Mouse (Mus musculus) right cerebral cortex, postnatal 14 days (tissue): ENCODE data around the gene Tmub2.
A peak's percentile ranks its signal among the peaks of the same experiment; 100 is the strongest.

Source experiments
- DNase-seq: peaks from one replicate; pipeline ENCODE4 v3.0.0; 2022

Gene Tmub2

GRCm38 (mm10) chr11:102308979-102309378, 24.2 kb downstream of the Tmub2 start:
- DNase-seq: peak; percentile 95

DNA sequence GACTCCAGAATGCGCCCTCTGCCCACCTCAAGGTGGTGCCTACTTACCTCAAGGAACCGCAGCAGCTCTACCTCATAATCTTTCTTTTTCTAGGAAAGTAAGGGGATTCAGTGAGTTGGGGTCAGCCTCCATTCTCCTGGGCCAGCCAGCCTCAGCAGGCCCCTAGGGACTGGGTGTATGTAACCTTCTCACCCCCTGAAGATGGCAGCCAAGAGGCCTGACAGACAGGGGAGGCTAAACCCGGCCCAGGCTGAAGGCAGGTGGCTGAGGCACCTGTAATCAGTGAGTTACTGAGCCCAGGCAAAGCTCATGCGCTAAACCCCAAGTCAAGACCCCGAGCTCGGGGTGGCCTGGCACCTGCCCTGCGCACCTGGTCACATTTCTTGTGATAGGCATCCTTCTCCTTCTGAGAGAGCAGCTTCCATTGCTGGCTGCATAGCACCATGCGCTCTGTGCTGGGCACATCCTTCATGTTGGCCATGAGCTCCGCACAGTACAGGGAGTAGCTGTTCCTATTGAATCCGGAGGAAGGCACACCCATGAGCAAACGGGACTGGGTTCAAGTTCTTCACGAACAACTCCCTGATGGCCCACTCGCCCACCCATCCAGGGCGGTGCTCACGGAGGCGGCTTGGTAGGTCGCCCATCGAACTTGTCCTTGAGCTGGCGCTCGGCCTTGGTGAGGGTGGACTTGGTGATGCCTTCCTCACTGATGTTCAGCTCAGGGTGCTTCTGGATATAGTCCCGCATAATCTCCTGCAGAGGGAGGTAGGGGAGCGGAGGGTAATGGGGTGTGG, 25.3 kb downstream of the Tmub2 start:
- DNase-seq: no peak

- no peak for DNase-seq
Observed at GRCm38 (mm10) chr11:102310768-102311695, 26.3 kb downstream of the Tmub2 start.

DNA sequence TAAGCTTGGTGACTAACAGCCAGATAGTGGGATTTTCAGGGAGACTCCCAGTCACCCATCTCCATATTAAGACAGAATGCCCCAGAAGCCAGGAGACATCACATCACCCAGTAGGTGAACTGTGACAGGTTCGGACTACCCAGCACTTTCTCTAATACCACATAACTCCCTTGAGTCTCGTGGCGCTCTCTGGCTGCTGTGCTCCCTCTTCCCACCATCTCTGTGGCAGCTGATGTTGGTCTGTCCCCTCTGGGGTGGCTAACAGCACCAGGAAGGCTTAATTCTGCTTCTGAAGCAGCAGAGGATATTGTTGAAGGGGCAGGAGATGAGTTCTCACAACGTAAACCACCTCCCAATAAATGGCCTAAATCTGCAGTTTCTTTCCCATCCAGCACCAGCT, 27.2 kb downstream of the Tmub2 start:
- DNase-seq: no peak

- DNase-seq: no peak
Observed at GRCm38 (mm10) chr11:102312586-102312985, 27.9 kb downstream of the Tmub2 start.

- DNase-seq: no peak
Observed at GRCm38 (mm10) chr11:102314321-102314720, 29.6 kb downstream of the Tmub2 start.

GRCm38 (mm10) chr11:102315690-102316571, 31.2 kb downstream of the Tmub2 start:
- DNase-seq: peak; percentile 31

GRCm38 (mm10) chr11:102316572-102317297, 32.0 kb downstream of the Tmub2 start:
- DNase-seq: peak; percentile 86

DNA sequence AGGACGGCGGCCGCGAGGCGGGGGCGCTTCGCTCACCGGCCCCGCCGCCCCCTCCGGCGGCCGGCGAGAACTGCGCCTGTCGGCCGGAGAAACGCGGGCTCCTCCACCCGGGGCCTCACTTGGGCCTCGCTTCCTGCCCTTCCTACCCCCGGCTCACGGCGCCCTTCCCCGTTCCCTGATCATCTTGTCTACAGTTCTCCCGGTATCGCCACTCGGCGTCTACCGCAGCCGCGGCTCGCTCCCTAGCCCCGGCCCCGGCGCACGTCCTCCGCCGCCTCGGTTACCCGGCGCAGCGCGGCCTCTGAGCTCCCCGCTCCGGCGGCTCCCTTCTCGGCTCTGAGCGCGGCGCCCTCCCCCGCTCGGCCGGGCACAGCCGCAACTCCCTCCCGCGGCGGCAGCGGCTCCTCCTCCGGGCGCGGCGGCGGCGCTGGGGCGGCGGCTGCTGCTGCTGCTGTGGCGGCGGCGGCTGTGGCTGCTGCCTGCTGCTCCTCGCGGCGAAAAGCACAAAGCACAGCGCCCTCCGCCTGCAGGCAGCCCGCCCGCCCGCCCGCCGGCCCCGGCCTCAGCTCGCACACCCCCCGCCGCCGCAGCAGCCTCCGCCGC, 32.7 kb downstream of the Tmub2 start:
- DNase-seq: peak; percentile 63

GRCm38 (mm10) chr11:102317901-102318575, 33.3 kb downstream of the Tmub2 start:
- DNase-seq: peak; percentile 68

DNA sequence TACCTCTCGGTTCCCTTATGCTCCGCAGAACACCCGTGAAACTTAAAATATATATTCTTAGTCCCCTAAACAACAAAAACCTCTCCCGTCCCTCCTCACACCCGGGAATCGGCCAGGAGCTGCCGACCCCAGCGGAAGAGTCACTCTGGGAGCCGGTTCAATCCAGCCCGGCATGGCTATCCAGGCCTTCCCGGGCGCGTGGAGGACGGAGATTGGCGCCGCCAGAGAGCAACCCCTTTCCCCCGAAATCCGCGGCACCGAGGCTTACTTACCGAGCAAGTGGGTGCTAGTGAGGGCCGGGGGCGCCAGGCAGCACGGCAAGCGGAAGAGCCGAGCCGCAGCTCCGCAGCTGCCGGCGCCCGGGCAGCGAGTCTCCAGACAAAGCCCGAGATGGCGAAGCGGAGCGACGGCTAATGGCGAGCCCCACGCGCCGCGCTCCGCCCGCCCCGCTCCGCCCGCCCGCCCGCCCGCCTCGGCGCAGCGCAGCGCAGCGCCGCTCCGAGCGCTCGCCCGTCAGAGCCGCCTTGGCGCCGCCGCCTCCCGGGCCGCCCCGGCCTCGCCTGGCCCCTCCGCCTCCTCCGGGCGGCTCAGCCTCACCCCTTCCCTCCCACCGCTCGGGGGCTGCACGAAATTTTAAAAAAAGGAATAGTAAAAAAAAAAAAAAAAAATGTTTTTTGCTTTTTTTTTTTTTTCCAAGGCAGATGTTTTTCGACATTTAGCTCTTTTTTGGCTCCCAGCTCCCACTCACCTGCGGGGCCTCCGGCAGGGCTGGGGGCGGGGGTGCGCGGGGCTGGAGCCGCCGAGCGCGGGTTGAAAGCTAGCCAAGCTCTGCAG, 34.1 kb downstream of the Tmub2 start:
- peak; percentile 54 for DNase-seq

DNA sequence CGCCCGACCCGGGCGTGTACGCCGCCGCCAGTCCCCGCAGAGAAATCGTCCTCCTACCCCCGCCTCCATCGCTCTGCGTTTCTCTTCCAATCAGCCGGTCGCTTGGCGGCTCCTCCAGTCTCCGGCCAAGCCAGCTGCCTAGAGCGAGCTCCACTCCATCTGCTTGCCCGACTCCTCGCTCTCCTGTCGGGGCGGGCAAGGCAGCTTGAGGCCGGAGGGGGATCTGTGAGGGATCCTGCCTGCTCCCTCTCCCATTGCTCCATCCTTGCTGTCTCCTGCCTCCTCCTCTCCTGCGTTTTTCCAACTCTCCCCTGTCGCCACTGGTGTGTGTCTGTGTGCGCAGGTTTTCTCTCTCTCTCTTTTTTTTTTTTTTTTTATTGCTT, 34.7 kb downstream of the Tmub2 start, which contains the start of gene Ubtf:
Ubtf (minus strand) TSS at position 333 of the 383 bp plus-strand sequence.
- DNase-seq: peak; percentile 85

- peak; percentile 88 for DNase-seq
Observed at GRCm38 (mm10) chr11:102319941-102320685, 35.4 kb downstream of the Tmub2 start.

DNA sequence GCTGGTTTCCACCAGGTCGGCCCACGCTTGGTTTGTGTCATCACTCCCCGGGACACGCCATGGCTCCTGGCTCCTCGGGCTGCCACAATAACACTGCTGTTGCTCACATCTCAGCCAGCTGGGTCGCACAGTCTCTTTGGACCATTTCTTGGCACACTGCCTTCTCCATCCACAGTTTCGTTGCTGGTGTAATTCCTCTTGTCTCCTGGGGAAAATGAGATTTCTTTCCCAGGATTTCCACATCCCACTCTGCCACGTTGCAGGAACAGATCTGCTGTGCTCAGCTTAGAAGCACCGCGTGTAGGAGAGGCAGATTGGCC, 35.9 kb downstream of the Tmub2 start:
- peak; percentile 78 for DNase-seq

GRCm38 (mm10) chr11:102321931-102322330, 37.2 kb downstream of the Tmub2 start:
- DNase-seq: no peak

- DNase-seq: no peak
Observed at GRCm38 (mm10) chr11:102323516-102323915, 38.8 kb downstream of the Tmub2 start.

- DNase-seq: no peak
Observed at GRCm38 (mm10) chr11:102327250-102327649, 42.5 kb downstream of the Tmub2 start.

- no peak for DNase-seq
Observed at GRCm38 (mm10) chr11:102327839-102328238, 43.1 kb downstream of the Tmub2 start.

DNA sequence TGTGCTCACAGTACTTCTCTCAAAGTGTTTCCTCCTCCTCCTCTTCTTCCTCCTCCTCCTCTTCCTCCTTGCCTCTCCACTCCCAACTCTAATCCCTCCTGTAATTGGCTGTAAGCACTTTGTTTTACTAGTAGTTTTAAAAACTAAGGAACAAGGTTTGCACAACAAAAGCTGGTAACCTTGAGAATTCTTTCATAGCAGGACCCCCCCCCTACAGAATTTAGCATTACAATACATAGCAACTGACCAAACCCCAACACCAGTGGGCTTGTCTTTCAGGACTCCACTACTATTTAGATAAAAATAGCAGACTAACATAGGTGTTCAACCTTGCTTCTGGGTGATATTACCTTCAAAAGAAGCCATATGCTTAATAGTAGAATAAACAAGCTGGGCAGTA, 44.8 kb downstream of the Tmub2 start:
- DNase-seq: no peak
